Mouse (Mus musculus): ENCODE results near the gene Tmprss13.
A peak's percentile ranks its signal among the peaks of the same experiment; 100 is the strongest.

The Tmprss13 gene

GRCm38 (mm10) chr9:45382336-45382735, 63.4 kb downstream of the Tmprss13 start:
- DNase-seq (ENCODE audit: extremely low spot score) = no peak

- DNase-seq (ENCODE audit: extremely low spot score) = no peak
Observed at GRCm38 (mm10) chr9:45382834-45383233, 63.9 kb downstream of the Tmprss13 start.

GRCm38 (mm10) chr9:45383883-45384282, 65.0 kb downstream of the Tmprss13 start:
- DNase-seq (ENCODE audit: extremely low spot score) = no peak

GRCm38 (mm10) chr9:45386698-45387097, 67.8 kb downstream of the Tmprss13 start:
- DNase-seq (ENCODE audit: extremely low spot score) = no peak

- DNase-seq (ENCODE audit: extremely low spot score) = peak; percentile 85
Observed at GRCm38 (mm10) chr9:45388385-45388994, 69.6 kb downstream of the Tmprss13 start.

- DNase-seq (ENCODE audit: extremely low spot score) = no peak
Observed at GRCm38 (mm10) chr9:45389596-45389995, 70.7 kb downstream of the Tmprss13 start.

GRCm38 (mm10) chr9:45391299-45391698, 72.4 kb downstream of the Tmprss13 start:
- DNase-seq (ENCODE audit: extremely low spot score) = no peak

- DNase-seq (ENCODE audit: extremely low spot score) = no peak
Observed at GRCm38 (mm10) chr9:45395218-45395617, 76.3 kb downstream of the Tmprss13 start.

GRCm38 (mm10) chr9:45395796-45396195, 76.9 kb downstream of the Tmprss13 start:
- no peak for DNase-seq (ENCODE audit: extremely low spot score)

Data from embryo, embryonic 9.5 days (tissue).